ENCODE assay signal across 7 mouse cellular contexts in genomic region chr19:5609547-5610404, GRCm38 (mm10). TPM values are rescaled to one million over a fixed set of nuclear protein-coding genes. Genes with fewer than 3 reads are reported as not detected.
DNase-seq lines count a peak whose midpoint lies in the region; ATAC-seq lines count a peak whose summit lies in the region.

Kat5 (minus strand) TSS chr19:5610237.

- H3K4me3 ChIP-seq in embryonic facial prominence, embryonic 10.5 days, result peak within 1 kb of the TSS; percentile 86
- H3K4me3 ChIP-seq in limb, embryonic 10.5 days, result peak within 1 kb of the TSS; percentile 72
- H3K4me3 ChIP-seq in midbrain, embryonic 13.5 days (replicated peaks), result peak within 1 kb of the TSS; percentile 63

- peaks cover 23% of the 10 kb centered on the region for H3K4me1 ChIP-seq in embryonic facial prominence, embryonic 10.5 days
- H3K4me1 ChIP-seq in limb, embryonic 10.5 days, result peaks cover 21% of the 10 kb centered on the region
- peaks cover 24% of the 10 kb centered on the region for H3K4me1 ChIP-seq in midbrain, embryonic 13.5 days (replicated peaks)

- H3K27me3 ChIP-seq in embryonic facial prominence, embryonic 10.5 days (replicated peaks; ENCODE audit: low read depth, poor library complexity, severe bottlenecking), result no peaks in the 10 kb centered on the region
- H3K27me3 ChIP-seq in limb, embryonic 10.5 days (ENCODE audit: low read depth, poor library complexity, severe bottlenecking), result no peaks in the 10 kb centered on the region
- peaks cover 9% of the 10 kb centered on the region; the same call in 1 of the 2 replicates for H3K27me3 ChIP-seq in midbrain, embryonic 13.5 days

- H3K4me2 ChIP-seq in midbrain, embryonic 13.5 days (replicated peaks), result peak within 1 kb of the TSS; percentile 77

- ATAC-seq in granulocyte monocyte progenitor cell, adult 5-6 weeks (replicated peaks; ENCODE audit: poor library complexity, severe bottlenecking), result peak; percentile 76
- peak; percentile 93 for ATAC-seq in midbrain, embryonic 13.5 days

- peak within 1 kb of the TSS; percentile 100 for H3K27ac ChIP-seq in embryonic facial prominence, embryonic 10.5 days (replicated peaks)
- peak within 1 kb of the TSS; percentile 99 for H3K27ac ChIP-seq in limb, embryonic 10.5 days
- H3K27ac ChIP-seq in midbrain, embryonic 13.5 days, result peak within 1 kb of the TSS; percentile 97

- peak; percentile 92 for DNase-seq in adrenal gland, postnatal 10 days
- peak; percentile 94 for DNase-seq in embryonic facial prominence, embryonic 10.5 days (ENCODE audit: low spot score)
- peak; percentile 92 for DNase-seq in kidney, adult 11 months
- DNase-seq in limb, embryonic 10.5 days (ENCODE audit: low spot score), result peak; percentile 98
- DNase-seq in spleen, adult 12 weeks (ENCODE audit: low spot score), result peak; percentile 92

- H3K36me3 ChIP-seq in embryonic facial prominence, embryonic 10.5 days (replicated peaks), result peaks cover 43% of the 10 kb centered on the region
- H3K36me3 ChIP-seq in limb, embryonic 10.5 days, result peaks cover 44% of the 10 kb centered on the region
- peaks cover 39% of the 10 kb centered on the region for H3K36me3 ChIP-seq in midbrain, embryonic 13.5 days

- peak within 1 kb of the TSS; percentile 82 for H3K9ac ChIP-seq in midbrain, embryonic 13.5 days (replicated peaks)

- H3K9me3 ChIP-seq in embryonic facial prominence, embryonic 10.5 days, result no peaks in the 10 kb centered on the region
- no peaks in the 10 kb centered on the region for H3K9me3 ChIP-seq in limb, embryonic 10.5 days (replicated peaks)
- H3K9me3 ChIP-seq in midbrain, embryonic 13.5 days, result no peaks in the 10 kb centered on the region

- under 1% methylated on average over 55 of the region's 55 CpGs for WGBS in embryonic facial prominence, embryonic 10.5 days
- 1% methylated on average over 55 of the region's 55 CpGs for WGBS in limb, embryonic 10.5 days
- WGBS in midbrain, embryonic 13.5 days, result under 1% methylated on average over 54 of the region's 55 CpGs

RNA-seq across cellular contexts. Expression of gene Kat5, which starts in this region (rescaled TPM):
- 10 to 100 TPM; 49.9 to 52.2 TPM for total RNA-seq in adrenal gland, postnatal 10 days (2021)
- 59.7 and 60.7 TPM in 2 replicates for polyA plus RNA-seq in embryonic facial prominence, embryonic 10.5 days (2016; fragmentation: Nextera tagmentation; extraction: Ambion mirVana)
- 27.9 and 52.2 TPM in 2 replicates for total RNA-seq in granulocyte monocyte progenitor cell, adult 5-6 weeks (2014; fragmentation: Nextera tagmentation)
- 60.2 and 82.3 TPM in 2 replicates for total RNA-seq in granulocyte monocyte progenitor cell, adult 5-6 weeks (2017)
- polyA plus RNA-seq in limb, embryonic 10.5 days (2016; fragmentation: Nextera tagmentation; extraction: Ambion mirVana), result 51.5 and 59.3 TPM in 2 replicates
- 82.3 and 89.3 TPM in 2 replicates for polyA plus RNA-seq in midbrain, embryonic 13.5 days (2015; fragmentation: Nextera tagmentation; extraction: Ambion mirVana)

Comparison
In these comparisons a context has a peak if more than half of its experiments do, and no peak if none do; other contexts are left out.
1. Peak in every context shown above with its lines: DNase-seq, ATAC-seq, H3K4me3 ChIP-seq and H3K27ac ChIP-seq.